Mouse (Mus musculus) heart, postnatal 0 days (tissue): ENCODE measurements around the gene Nln.

ENCODE experiments used
- CTCF ChIP-seq: IDR thresholded peaks from 2 replicates; pipeline ENCODE4 v1.5.1; 2016; ENCODE audit warnings: antibody characterized with exemption, control low read depth, low read depth
- EP300 ChIP-seq: IDR thresholded peaks from 2 replicates; pipeline ENCODE4 v1.6.1; 2016; ENCODE audit warnings: antibody characterized with exemption, low read depth

DNA sequence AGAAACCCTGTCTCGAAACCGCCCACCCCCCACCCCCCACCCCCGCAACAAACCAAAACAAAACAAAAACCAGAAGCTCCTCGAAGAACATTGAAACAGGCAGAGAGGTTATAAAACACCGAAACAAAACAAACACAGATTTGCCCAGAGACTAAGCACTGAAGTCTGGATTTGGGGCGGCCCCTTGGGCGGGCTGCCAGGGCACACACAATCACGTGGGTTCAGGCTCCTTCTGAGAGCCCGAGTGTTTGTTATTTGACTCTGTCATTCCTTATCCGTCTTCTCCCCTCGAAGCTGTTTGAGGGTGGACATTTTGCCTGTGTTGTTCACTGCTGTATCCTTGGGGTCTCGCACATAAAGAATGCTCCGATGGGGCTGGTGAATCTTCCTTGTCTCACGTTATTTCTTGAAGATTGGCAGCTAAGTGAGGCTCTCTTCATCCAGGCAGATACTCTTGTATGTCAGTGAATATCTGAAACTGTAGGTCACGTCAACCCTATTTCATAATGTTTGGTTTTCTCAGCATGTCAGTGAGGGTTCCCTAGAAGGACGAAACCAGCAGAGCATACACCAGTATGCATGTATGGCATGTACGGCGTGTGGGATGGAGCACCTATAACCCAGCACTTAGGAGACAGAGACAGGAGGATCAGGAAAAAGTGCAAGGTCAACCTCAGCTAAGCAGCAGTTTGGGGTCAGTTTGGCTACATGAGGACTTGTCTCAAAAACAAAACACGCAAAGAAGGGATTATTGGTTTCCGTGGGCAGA is 123.7 kb downstream of the Nln start:
- TF ChIP-seq EP300 (no peak), CTCF (no peak)
